Mouse (Mus musculus): Measurements from ENCODE around the gene Arpc1a.
"Not testable (repeated sequence)": the region's sequence is repeated elsewhere in the genome, so short reads cannot be mapped to it uniquely, and the experiment has no call there.

Gene Arpc1a

DNA sequence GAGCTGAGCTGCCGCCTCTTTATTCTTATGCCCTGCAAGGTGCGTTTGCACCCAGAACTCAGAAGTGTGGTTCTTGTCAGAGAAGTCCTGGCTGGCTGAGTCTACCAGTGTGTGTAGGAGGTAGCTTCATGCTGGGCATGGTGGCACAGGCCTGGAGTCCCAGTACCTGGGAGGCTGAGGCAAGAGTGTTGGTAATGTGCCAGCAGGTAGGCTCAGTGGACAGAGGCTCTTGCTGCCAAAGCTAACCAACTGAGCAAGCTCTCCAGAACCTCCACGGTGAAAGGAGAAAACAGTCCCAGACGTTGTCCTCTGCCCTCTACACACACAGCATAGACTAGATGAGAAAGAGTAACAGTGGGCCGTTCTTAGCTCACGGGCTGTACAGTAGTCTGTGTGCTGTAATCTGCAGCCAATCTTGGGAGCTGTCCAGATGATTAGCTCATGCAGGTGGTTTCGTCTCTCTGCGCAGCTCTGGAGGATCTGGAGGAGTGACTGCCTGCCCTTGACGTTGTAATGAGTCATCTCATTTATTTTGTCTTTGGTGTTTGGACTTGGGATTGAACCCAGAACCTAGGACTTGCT, 22.2 kb downstream of the Arpc1a start:
- no peak for DNase-seq (ENCODE audit: low spot score in 2 of 2)

DNA sequence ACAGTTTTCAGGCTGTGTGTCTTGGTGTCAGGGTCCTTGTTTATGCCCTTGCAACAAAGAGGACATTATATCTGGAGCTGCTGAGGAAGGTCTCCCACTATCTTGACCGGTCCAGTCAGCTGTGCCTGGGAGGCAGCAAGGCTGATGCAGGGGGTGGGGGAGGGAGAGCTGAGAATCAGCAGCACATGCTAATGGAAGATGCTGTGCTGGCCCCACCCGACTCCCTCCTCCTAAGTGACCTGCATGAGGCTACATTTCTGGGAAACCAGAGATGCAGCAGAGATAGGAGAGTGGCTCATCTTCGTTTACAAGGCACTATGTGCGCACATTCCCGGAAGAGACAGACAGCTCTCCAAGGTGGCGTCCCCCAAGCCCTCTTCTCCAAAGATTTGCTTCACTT, 26.8 kb downstream of the Arpc1a start:
- no peak for DNase-seq (ENCODE audit: low spot score in 2 of 2)

DNA sequence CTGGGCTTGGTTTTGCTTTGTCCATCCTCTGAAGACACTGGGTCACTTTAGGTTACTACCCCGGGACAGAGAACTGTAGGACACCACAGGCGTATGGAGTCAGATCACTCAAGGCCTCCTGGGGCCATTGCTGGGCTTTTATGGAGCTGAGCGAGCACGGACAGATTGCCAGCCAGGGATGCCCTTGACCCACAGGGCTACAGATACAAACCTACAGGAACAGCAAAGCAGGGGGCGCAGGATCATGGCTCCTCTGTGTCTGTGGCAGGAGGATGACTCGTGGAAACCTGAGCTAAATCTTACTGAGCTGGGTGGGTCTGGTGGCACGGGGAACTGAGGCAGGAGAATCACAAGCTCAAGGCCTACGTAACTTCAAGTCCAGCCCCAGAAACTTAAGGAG, 28.9 kb downstream of the Arpc1a start:
- no peak for DNase-seq (ENCODE audit: low spot score in 2 of 2)

- no peak for DNase-seq (ENCODE audit: low spot score in 2 of 2)
Measured at GRCm38 (mm10) chr5:145113416-145113815, 29.8 kb downstream of the Arpc1a start.

DNA sequence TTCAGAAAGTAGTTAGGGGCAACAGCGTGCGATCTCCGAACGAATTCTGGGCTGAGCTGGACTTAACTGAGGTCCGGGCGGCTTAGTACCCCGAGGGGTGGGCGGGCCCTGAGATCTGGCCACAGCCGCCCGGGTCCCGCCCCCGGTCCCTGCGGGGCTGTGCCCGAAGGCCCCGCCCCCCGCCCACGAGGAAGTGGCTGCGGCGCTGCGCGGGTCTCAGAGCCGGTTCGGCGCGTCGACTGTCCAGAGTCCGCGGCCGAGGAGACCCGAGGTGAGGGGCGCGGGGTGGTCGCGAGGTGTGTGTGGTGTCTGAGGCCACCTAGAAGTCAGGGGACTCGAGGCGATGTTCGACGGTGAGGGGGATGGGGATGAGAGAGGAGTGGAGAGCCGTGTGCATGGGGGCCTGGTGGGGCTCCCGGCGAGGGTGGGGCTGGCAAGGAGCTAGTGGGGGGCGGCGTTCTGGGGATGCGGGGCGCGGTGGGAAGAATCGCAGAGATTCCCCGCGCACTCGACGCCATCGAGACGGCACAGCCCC, 30.5 kb downstream of the Arpc1a start, which contains the start of gene Arpc1b:
Arpc1b (plus strand) TSS at position 145 of the 535 bp plus-strand sequence.
- DNase-seq (ENCODE audit: low spot score in 2 of 2), result no peak

DNA sequence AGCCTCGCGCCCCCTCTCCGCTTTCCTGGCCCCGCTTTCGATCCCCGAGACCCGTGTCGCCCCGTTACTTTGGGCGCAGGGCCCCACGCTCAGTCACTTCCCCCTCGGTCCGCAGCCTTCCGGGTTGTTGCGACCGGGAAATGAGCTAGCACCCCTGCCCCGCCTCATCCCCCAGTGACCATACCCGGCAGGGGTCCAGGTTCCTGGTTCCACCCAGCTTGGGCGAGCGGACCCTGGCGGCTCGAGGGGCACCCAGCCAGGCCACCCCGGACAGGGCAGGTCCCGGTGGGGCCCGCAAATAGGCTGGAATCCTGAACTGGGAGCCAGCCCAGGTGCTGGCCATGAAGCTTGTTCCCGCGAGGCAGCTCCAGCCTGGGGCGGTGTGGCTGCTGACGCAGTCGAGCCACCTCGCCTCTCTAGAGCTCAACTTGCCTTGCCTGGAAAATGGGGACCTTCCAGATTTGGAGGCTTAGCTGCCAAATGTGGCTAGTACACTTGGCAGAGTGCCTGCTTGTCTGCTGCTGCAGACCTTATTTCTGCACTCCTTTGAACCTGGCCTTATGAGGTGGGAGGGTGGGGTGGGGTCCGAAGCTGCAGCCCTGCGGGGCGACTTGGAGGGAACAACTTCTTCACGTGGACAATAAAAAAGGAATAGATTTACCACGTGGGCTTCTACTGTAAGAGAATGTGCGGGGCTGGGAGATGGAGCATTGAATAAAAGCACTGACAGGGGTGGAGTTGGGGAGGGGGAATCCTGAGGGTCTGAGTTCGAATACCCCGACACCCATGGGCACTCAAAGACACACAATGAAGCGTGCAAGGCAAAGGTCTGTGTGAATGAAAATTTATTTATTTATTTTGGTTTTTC, 31.2 kb downstream of the Arpc1a start:
- DNase-seq (ENCODE audit: low spot score in 2 of 2), result no peak

GRCm38 (mm10) chr5:145115736-145116135, 32.1 kb downstream of the Arpc1a start:
- DNase-seq (ENCODE audit: low spot score in 2 of 2), result no peak

GRCm38 (mm10) chr5:145116316-145116715, 32.7 kb downstream of the Arpc1a start:
- DNase-seq (ENCODE audit: low spot score in 2 of 2), result no peak

DNA sequence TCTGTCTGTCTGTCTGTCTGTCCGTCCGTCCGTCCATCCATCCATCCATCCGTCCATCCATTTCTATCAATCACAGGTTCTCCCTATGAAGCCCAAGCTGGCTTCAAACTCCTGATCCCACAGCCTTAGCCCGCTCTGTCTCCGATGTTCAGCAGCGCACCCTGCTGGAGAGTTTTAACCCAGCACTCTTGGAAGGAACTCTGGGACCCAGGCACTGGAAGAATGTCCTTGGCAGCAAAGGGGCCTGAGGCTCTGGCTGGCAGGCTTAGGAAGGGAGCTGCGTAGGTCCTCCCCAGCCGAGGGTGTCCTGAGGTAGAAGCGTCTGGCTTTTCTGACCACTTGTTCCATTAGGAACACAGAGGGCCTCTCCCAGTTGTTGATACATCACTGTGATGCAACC, 33.3 kb downstream of the Arpc1a start:
- peak in 1 of 2 experiments; percentile 58 for DNase-seq (ENCODE audit: low spot score in 2 of 2)

DNA sequence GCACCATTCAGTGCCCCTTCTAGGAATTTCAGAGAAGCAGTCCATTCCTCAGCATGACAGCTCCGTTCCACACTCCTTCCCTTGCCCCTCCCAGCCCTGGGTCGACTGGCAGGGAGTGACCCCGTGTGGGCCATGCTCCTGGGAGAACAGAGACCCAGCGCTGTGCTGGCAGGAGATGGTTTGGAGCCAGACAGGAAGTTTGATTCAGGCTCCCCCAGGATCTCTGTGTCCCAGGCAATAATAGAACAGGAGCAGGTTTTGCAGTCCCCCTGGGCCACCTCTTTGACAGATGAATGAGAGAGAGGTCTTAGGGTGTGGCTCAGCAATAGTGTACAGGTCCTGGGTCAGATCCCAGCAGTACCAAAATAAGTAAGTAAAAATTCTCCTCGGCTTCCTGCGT, 34.4 kb downstream of the Arpc1a start:
- DNase-seq (ENCODE audit: low spot score in 2 of 2), result no peak

DNA sequence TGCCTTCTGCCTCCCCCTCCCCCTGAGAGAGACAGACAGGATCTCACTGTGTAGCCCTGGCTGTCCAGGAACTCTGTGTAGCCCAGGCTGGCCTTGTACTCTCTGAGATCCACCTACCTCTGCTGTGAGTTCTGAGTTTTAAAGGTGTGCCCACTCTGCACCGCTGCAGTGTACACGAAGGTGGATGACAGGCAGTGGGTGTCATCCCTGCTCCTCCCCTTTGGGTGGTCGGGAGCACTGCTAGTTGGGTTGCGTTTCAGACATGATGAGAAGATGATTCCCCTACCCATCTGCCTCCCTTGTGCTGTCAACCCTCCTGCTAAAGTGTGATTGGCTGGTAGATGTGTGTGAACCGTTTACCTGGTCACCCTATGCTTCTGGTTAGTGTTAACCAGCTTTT, 34.8 kb downstream of the Arpc1a start:
- DNase-seq (ENCODE audit: low spot score in 2 of 2), result no peak

DNA sequence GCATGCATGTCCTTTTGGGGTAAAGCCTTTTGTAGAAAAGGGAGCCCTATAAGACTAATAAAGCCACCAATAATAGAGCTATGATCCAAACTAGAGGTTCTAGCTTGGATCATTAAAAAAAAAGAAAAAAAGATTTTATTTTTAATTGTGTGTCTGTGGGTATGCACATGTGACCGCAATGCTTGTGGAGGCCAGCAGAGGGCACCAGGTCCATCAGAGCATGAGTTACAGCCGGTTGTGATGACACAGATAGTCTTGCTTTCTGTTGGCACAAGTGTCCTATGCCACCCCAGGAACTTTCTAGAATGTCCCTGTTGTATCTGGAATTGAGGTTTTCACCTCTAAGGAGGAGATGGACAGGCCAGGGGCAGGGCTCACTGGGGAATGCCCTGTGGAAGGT, 35.8 kb downstream of the Arpc1a start:
- no peak for DNase-seq (ENCODE audit: low spot score in 2 of 2)

DNA sequence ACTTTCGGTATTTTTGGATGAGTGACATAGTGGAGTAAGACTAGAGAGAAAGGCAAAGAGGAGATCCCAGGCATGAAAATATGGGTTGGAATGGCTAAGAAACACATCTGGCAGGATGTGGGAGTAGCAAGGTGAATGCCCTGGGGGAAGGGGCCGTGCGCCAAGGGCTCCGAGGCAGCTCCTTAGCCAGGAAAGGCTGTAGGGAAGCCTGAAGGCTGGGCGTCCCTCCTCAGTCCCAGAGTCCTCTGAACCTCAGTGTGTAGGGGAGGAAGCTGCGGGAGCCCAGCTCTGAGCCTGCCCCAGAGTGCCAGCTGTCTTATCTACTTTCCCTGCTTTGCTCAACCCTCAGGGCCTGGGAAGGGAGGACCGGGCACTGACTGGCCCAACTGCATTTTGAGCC, 37.3 kb downstream of the Arpc1a start:
- no peak for DNase-seq (ENCODE audit: low spot score in 2 of 2)

GRCm38 (mm10) chr5:145123396-145123795, 39.8 kb downstream of the Arpc1a start:
- no peak for DNase-seq (ENCODE audit: low spot score in 2 of 2)

DNA sequence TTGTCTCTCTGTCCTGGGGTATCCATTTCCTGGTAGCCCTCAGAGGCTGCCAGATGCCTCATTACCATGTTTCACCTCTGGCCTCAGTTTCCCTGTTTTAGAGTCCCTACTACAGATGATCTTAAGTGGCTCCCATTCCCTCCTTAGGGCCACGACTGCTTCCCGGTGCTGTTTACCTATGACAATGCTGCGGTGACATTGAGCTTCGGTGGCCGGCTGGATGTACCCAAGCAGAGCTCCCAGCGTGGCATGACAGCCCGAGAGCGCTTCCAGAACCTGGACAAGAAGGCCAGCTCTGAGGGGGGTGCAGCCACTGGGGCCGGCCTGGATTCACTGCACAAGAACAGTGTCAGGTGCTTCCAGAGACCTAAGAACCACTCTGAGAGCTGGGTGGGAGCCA, 43.0 kb downstream of the Arpc1a start:
- no peak for DNase-seq (ENCODE audit: low spot score in 2 of 2)

GRCm38 (mm10) chr5:145129124-145129523, 45.5 kb downstream of the Arpc1a start:
- DNase-seq (ENCODE audit: low spot score in 2 of 2), result no peak

DNA sequence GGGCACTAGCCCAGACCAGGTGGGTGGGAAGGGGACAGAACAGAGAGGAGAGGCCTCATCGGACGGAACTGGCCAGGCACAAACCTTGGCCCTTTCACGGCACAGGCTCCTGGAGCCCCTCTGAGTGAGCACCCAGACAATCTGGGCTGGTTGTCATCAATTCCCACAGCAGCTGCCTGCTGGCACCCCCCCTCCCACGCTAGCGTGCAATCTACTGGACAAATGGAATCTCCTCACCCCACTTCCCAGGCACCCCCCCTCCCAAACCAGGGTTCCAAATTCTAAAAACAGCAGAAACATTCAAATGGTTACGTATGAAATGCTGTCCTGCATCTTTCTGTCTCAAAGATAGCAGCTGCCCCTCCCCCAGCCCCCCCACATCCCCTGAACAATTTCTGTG, 46.1 kb downstream of the Arpc1a start:
- peak in 1 of 2 experiments; percentile 40 for DNase-seq (ENCODE audit: low spot score in 2 of 2)

DNA sequence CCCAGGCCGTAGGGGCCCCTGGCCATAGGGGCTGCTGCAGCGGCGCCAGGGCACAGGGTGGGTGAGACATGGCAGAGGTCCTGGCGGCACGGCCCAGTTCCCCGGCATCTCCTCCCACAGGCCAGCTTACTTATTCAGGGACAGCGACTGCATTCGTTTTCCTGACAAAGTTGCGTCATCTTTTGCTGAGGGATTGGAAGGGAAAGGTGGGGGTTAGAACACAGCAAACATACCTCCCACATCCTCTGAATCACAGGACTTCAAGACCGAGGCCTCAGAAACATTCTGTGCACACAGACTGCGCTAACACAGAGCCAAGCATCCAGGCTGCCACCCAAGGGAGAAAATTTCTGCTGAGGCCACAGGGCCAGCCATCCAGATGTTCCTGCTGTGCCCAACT, 46.6 kb downstream of the Arpc1a start:
- DNase-seq (ENCODE audit: low spot score in 2 of 2), result peak; percentile 67 to 69

GRCm38 (mm10) chr5:145130995-145131394, 47.4 kb downstream of the Arpc1a start:
- DNase-seq (ENCODE audit: low spot score in 2 of 2), result no peak

GRCm38 (mm10) chr5:145133275-145133674, 49.6 kb downstream of the Arpc1a start:
- not testable (repeated sequence) for DNase-seq (ENCODE audit: low spot score in 2 of 2)

GRCm38 (mm10) chr5:145138836-145139235, 55.2 kb downstream of the Arpc1a start:
- no peak for DNase-seq (ENCODE audit: low spot score in 2 of 2)

- peak; percentile 96 for DNase-seq (ENCODE audit: low spot score in 2 of 2)
Measured at GRCm38 (mm10) chr5:145139571-145140519, 56.2 kb downstream of the Arpc1a start, which contains the start of the genes Pdap1 and Bud31. Gene Pdap1 (minus strand): TSS chr5:145140238. Gene Bud31 (plus strand): TSS chr5:145140362.

Measured in right cerebral cortex, adult 2 months (tissue).